Mouse (Mus musculus) lung, adult 10 weeks (tissue): Measurements from ENCODE around the gene Gm31571. TPM values are rescaled to one million over a fixed set of nuclear protein-coding genes. Genes with fewer than 3 reads are reported as not detected.

Source experiments
- polyA plus RNA-seq: library from polyadenylated mRNA; stranded (reverse); fragments of 350-450 nt; fragmentation: Illumina TruSeq; extraction: RNeasy Lipid Tissue Mini Kit (QIAGEN cat#74804); gene quantifications from one replicate; pipeline ENCODE4 v1.2.3, GENCODE M21; 2014; ENCODE audit warnings: low read depth, low replicate concordance; ENCODE audit not compliant: insufficient read depth

Gm31571 gene
- polyA plus RNA-seq, result not detected

DNA sequence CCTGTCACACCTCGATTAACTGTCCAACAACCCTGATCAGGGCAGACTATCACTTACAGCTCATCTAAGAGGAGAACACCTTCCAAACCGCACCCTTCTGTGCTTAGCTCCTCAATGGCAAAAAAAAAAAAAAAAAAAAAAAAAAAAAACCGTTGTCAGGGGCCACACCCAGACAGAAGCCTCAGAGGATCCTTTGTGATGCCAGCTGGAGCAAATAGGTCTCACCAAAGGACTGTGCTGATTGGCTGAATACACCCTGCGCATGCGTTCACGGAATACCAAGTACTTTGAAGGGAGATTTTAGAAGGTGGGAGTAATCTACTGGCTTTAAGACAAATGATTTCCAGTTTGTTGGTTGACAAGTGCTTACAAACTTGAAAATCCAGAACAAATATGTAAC, at the start of gene Gm31571:
TSS of gene Gm31571 (minus strand) at position 101 of the 400 bp plus-strand sequence.

